Mouse (Mus musculus): ENCODE data around the gene Sorcs3.

The Sorcs3 gene

DNA sequence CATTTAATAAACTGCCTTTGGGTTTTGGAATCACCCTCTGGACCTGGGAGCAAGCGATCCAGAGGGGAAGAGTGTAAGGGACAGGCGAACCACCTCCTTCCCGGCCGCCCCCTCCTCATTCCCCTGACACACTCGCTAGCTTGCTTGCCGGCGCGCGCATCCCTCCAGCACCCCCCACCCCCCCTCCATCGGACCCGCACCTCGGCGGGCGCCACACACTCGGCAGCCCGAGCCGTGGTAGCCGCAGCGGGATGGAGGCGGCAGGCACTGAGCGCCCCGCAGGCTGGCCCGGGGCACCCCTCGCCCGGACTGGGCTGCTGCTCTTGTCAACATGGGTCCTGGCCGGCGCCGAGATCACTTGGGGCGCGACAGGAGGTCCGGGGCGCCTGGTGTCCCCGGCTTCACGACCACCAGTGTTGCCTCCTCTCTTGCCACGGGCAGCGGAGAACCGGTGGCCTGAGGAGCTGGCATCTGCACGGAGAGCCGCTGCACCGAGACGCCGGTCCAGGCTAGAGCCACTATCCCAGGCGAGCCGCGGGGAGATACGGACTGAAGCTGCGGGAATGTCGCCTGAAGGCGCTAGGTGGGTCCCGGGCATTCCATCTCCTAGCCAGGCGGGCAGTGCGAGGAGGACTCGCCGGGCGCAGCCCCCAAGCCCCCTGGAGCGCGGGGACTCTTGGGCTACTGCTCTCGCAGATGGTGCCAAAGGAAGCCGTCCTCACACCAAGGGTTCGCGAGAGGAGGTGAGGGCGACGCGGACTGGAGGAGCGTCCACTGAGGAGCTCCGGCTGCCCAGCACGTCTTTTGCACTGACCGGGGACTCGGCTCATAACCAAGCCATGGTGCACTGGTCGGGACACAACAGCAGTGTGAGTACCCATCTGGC lies at the start of gene Sorcs3:
Gene Sorcs3 (plus strand): TSS at position 97 of the 886 bp plus-strand sequence.
- no peak for DNase-seq (ENCODE audit: extremely low read depth, low read depth, low spot score)

DNA sequence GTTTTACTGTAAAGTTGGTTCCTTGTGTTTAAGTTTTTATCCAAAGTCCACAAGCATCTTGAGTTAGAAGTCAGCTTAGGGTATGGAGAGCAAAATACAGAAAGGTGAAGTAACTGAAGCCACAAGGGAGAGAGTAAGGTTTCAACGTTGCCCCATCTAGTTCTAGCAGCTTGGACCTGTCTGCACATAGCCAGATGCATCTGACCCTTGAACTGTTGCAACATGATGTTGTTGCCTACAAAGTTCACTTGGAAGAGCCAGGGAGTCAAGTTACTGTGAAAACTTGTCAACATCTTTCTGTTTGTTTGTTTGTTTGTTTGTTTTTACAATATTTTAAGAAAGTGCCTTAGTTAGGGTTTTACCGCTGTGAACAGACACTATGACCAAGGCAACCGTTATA lies 40.5 kb upstream of the Sorcs3 start:
- no peak for DNase-seq (ENCODE audit: extremely low read depth, low read depth, low spot score)

DNA sequence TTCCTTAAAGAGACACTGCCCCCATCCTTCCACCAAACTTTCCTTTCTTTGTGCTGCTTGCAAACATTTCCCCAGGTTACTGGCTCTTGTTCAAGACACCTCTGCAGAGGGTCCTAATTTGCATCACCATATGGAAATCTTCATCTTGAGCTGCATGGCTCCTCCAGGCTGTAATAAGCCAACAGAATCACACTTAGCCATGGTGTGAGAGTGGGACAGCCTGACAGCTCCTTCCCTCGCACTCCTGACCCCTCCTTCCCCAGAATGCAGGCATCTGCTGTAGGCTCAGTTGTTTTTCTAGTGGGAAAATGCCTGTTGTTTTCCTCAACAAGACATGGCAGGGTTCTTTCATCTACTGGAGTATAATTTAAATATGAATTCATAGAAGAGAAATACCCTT lies 38.7 kb upstream of the Sorcs3 start:
- DNase-seq (ENCODE audit: extremely low read depth, low read depth, low spot score): no peak

DNA sequence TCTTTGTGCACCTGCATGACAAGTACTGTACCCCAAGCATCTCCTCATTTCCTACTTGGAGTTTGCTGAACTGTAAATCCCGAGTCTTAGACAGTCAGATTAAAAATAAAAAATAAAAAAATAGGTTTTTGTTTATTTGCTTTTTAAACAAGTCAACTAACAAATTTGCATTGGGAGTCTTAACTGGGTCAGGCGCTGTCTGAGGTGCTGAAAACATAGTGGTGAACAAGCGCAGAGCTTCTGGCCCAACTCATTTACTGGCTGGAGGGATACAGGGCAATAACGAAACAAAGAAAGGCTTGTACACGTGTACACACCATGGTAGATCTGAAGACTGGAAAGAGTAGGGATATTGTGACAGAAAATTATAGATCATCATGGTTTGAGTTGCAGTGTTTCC lies 37.5 kb upstream of the Sorcs3 start:
- DNase-seq (ENCODE audit: extremely low read depth, low read depth, low spot score): no peak

DNA sequence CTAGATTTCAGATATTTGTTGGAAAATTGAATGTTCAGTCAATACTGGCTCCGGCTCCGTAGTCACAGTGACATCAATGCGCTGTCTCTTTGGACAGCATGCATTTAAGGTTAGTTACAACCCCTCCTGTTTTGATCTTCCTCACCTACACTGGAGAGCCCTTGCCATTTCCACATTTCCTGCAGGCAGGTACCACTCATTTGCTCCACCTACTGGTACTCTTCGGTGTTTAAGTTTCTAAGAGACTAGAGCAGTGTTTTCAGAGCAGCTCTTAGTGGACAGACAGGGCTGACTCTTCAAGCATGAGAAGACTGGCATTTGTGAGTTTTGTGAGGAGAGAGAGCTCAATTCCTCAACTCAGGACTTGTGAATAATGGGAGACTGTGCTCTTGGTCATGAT lies 31.1 kb upstream of the Sorcs3 start:
- DNase-seq (ENCODE audit: extremely low read depth, low read depth, low spot score): no peak

DNA sequence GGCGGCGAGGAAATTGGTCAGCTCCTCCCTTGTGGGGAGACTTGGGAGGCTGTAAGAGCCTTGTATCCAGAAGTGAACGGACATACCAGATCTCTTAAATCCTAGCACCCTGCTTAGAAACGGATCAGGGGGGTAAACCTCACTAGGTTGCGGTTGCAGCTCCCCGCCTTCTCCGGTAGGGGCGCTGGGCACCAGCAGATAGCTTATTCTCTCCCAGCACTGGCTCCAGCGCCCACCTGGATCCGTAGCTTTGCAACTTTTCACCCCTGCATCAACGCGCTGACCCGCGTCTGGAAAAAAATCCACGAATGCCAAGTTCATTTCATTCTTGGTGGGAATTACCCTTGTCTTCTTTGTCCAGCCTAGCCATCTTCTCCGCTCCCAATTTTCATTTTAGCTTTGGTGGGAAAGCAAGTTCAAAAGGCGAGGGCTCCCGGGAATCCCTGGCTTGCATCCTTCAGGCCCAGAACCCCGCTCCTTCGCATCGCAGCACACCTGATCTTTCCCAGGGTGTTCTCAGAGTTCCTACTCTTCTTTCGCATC lies 1.8 kb upstream of the Sorcs3 start:
- no peak for DNase-seq (ENCODE audit: extremely low read depth, low read depth, low spot score)

DNA sequence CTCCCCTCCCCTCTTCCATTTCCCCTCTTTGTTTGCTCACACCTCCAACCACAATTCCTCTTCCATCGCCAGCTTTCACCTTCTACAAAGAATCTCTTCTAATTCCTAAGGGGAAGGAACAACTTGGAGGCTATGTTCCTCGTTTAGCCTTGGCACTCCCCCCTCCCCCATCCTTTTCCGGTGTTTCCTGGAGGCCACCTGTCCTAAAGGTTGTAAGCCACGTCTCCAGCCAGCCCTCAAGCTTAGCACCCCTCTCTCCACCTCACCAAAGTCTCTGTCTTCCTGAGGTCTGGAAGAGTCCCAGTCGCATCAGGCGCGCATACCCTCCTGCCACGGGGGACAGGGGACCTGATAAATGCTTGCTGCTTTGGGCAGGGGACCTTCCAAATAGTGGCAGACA lies 1.3 kb upstream of the Sorcs3 start:
- no peak for DNase-seq (ENCODE audit: extremely low read depth, low read depth, low spot score)

DNA sequence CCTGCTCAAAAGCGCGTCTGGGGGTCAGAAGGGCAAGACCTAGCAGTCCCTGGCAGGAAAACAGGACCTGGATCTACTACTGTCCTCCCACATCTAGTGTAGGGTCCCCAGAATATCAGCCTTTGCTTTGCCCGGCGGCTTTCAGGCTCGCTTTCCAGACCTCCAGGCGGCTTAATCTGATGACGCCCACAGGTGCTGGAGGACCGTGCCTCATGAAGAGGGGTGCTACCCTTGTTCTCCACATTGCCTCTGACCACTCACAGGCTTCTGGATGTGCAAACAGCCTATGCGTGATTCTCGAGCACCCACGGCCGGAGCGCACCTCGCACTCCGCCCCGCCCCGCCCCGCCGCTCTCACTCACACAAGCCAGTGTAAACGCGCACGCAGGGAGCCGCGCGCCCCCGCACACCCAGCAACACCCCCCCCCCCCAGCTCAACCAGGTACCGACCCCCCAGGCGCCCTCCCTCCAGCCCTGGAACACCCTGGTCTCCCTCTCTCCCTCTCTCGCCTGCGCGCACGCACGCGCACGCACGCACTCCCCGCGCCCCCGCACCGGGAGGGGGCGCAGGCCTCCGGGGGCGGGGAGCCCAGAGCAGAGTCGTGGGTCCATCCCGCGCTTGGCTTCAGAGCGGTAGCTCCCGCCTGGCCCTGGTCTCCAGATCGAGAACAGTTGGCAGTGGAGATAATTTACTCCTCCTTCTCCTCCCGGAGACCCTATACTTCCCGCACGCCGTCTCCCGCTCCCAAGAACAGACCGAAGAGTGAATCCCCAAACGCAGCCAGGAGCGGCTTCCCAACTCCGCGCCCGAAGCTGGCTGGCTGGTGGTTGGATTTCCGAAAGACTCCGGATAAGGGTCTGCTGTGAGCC lies 698 bp upstream of the Sorcs3 start:
- DNase-seq (ENCODE audit: extremely low read depth, low read depth, low spot score): no peak

DNA sequence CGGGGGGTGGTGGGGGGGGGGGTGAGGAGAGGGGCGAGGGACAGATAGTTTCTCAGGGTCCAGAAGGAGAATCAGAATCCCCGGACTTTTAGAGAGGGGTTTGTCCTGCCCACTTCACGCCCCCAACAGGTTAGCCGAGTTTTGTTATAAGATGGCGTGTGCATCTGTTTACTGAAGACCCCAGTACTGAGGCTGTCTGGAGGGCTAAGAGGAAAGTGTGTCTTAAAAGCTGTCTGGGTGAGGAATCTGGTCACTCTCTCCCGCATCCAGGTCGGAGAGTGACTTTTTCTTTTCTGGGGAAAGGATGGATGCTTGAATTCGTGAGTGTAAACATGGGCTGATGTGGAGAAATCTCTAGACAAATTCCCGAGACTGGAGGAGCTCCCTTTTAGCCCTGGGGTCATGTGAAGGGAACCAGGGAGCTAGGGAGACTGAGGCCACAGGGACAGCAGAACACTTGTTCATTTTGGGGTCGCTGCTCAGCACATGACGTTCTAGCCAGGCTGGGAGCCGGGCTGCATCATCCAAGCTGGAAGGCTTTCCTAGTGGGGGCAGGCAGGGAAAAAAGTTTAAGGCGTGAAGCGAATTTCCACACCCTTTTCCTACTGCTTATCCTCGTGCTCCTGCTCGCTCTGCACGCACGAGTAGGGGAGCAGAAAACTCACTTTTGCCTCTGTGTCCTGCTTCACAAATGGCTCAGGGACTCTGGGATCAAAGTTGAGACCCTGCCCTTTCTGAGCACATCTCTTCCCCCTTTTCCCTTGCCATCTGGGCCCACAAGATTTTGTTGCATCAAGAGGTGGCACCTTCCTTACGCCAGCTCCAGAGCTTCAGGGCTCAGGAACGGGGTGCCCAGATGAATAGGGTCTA lies 1.3 kb downstream of the Sorcs3 start:
- DNase-seq (ENCODE audit: extremely low read depth, low read depth, low spot score): no peak

DNA sequence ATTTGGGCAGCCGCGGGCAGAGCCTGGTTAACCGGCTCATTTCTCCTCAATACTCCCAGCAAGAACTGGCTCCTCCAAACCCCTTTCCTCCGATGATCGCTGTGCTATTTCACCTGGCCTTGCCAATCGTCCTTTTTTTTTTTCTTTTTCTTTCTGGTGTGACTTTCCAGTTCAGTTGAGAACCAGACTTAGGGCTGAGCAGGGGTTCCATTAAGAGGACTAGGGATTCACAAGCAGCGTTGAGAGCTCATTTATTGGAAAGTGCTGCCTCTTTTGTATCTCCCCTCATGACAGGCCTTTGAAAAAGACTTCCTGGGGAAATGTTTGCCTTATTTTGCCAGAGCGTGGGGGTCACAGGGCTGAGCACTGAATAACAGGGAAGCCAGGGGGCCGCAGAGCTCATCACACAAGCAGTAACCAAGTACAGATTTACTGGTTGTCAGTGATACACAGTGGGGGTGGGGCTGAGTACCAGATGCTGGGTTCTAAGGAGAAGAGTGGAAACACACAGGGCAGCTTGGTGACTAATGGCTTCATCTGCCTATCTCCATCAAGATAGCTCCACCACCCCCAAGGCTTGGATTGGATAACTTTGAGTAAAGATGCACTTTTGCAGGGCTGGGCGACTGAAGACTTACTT lies 2.0 kb downstream of the Sorcs3 start:
- no peak for DNase-seq (ENCODE audit: extremely low read depth, low read depth, low spot score)

DNA sequence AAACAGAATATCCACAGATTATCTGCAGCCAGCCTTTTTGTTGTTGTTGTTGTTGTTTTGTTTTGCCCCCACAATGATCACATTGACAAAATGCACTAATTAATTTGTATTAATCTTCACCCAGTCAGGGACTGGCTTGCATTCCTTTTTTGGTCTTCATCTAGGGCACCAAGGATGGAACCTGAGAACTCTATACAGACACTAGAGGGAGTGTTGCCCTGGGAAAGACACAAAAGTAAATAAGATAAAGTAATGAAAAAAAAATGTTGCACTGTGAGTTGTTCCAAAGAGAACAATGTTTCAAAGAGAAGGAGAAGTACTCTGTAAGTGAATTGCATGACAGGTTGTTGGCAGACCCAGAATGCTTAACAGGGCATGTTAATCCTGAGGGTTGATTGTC lies 9.6 kb downstream of the Sorcs3 start:
- DNase-seq (ENCODE audit: extremely low read depth, low read depth, low spot score): no peak

DNA sequence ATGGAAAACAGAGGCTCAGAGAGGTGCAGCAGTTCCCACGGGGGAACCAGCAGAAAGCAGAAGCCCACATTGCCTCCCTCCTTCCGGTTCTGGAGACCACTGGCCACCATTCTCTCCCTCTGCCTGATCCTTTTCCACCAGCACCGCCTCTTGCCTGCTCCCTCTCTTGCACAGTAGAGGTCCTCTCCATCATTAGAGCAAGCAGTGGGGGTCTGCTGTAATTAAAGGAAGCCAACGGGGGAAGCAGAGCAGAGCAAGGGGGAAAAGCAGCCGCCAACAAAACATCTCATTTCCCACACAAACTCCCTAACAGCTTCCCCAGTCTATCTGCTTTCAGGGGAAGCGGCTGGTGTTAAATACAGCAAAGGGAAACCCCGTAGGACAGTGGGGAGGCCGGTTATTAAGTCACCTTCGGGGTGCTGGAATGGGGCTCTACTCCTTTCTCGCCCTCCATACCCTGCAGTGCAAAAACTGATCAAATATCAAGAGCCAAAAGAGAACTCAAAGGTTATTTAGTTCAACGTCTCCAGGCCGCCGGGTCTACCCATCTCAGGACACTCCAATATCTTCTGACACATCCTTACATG lies 32.1 kb downstream of the Sorcs3 start:
- no peak for DNase-seq (ENCODE audit: extremely low read depth, low read depth, low spot score)

DNA sequence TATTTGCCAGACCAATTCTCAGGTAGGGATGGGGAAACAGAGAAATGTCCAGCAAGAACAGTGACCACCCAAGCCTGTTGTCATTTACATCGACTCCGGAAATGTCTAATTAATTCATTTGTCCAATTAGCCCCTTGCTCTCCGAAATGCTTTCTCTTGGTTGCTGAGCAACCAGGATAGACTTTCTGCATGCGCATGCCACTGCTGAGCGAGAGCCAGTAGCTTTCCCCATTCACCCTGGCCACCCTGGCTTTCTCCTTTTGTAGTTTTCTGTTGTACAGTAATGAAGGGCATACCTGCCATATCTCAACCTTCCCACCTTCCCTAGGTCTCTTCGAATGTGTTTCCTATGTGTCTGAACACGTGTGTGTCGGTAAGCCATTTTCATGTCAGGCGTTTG lies 32.6 kb downstream of the Sorcs3 start:
- DNase-seq (ENCODE audit: extremely low read depth, low read depth, low spot score): no peak

DNA sequence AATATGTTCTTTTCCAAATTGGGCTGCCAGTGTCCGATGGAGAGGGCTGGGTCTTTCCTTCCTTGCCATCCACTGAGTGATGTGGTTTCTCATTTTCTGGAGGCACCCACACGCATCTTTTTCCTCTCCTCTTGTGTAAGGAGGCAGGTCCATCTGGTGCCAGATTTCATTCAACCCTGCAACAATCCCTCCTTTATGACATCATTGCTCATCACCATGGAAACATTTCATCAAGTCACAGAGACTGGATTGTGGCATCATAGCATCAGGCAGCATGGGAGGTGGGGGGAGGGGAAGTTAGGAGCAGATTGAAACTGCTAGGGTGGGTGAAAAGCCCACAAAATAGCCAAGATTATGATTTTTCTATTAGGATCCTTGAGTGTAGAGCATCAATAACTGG lies 35.1 kb downstream of the Sorcs3 start:
- no peak for DNase-seq (ENCODE audit: extremely low read depth, low read depth, low spot score)

DNA sequence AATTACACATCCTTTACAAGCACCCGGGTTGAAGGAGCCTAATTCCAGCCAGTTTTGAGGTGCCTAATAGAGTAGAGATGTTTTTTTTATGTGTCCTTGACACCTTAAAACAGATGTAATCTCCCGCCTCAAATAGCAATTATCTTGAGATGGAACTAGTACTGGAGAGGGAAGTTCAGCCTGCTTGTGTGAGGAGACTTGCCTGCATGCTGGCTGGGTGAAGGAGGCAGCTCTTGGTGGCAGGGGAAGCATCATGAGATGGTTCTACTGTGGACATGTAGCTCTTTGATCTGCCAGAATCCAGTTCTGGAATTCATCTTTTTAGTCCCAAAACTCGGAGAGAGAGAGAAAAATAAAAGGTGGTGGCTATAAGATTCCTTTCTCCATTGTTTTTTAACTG lies 38.2 kb downstream of the Sorcs3 start:
- DNase-seq (ENCODE audit: extremely low read depth, low read depth, low spot score): no peak

DNA sequence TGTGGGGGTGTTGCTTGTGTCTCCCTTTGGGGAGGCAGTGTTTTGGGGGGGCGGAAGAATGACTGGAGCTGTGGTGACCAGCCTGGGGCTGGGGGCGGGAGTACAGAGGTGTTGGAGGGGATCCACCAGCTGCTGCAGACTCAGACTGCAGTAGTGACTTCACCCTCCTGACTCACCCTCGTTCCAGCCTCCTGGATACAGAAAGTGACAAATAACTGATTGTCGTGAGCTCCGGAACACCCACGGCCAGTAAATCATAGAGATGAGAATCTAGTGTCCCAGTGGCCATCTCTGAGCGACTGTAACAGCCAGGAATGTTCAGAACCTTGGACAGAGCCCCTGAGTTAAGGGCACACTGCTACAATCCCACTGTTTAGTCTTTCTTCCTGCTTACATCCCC lies 53.4 kb downstream of the Sorcs3 start:
- no peak for DNase-seq (ENCODE audit: extremely low read depth, low read depth, low spot score)

DNA sequence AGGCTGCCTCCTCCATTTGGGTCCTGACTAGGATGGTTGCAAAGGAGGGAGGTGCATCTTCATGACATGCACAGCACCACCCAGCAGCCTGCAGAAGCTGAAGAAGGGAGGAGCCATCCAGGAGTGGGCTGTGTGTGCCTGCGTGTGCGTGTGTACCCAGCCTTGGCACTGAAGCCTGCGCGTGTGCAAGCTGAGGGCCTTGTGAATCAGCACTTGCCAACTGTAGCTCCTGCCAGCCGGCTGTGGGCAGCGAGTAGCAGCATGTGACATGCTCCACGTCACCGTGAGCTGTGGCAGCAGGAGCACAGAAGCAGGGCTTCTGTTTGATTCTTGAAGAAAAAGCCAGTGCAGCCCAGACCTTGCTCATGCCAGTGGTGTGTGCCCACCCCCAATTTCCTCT lies 54.8 kb downstream of the Sorcs3 start:
- no peak for DNase-seq (ENCODE audit: extremely low read depth, low read depth, low spot score)

DNA sequence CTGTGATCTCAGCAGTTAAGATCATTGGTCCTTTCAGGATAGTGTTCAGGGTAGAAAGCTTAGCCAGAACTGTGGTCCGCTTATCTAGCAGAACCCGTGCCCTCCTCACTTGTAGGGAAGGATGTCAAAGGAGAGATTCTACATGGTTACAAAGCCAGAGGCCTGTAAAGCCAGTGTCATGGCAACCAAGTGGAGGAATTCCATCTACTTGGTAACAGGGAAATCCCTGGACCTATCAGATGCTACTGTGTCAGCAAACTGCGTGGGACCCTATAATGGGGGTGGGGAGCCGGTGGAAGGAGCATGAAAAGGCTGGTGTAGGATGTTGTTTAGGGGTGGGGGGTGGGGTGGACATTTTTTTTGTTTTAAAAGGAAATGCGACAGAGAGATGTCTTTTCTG lies 57.9 kb downstream of the Sorcs3 start:
- no peak for DNase-seq (ENCODE audit: extremely low read depth, low read depth, low spot score)

DNA sequence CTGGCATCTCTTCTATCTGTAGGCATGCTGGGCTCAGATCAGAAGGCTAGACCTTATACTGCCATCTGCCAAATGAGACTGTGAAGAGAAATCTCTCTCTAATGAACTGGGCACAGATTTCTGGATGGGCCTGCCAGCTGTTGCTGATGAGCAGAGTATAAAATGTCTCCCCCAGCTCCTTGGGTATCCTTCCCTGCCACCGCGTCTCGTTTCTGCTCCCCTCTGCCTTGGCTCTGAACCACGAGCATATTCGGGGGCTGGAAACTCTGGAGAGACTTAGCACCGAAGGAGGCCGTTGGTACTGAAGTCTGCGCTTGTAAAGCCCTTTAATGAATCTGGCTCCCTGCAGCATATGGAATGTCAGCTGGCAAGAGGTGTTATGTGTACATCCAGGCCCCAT lies 74.4 kb downstream of the Sorcs3 start:
- no peak for DNase-seq (ENCODE audit: extremely low read depth, low read depth, low spot score)

DNA sequence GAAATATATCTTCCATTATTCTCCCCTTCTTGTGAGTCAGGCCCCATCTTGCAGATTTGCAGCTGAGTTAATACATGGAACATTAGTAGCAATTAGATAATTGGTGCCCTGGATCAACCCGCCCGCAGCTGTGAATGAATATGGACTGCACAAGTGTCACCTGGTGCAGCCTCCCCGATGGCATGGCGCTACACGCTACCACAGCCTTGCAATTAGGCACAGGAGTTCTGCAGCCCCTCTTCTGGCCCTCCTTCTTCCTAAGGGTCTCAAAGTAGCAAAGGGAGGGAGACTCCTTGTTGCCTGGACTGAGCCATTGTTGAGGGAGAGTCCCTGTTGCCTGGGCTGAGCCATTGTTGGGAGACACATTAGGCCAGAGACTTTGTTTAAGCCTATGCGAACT lies 76.4 kb downstream of the Sorcs3 start:
- DNase-seq (ENCODE audit: extremely low read depth, low read depth, low spot score): no peak
